Mouse (Mus musculus) stomach, postnatal 0 days (tissue): ENCODE results near the gene Ldlr.

Experiments used
- CTCF ChIP-seq: IDR thresholded peaks from 2 replicates; pipeline ENCODE4 v1.5.1; 2016; ENCODE audit warnings: antibody characterized with exemption, low read depth, mild to moderate bottlenecking, moderate library complexity
- EP300 ChIP-seq: optimal IDR thresholded peaks from 2 replicates; pipeline ENCODE3; 2016; ENCODE audit warnings: antibody characterized with exemption

GRCm38 (mm10) chr9:21768511-21769411, 45.5 kb downstream of the Ldlr start:
- no peak for TF ChIP-seq CTCF
- no peak for TF ChIP-seq EP300
